ENCODE assay signal across 15 mouse cellular contexts in the genomic region with DNA sequence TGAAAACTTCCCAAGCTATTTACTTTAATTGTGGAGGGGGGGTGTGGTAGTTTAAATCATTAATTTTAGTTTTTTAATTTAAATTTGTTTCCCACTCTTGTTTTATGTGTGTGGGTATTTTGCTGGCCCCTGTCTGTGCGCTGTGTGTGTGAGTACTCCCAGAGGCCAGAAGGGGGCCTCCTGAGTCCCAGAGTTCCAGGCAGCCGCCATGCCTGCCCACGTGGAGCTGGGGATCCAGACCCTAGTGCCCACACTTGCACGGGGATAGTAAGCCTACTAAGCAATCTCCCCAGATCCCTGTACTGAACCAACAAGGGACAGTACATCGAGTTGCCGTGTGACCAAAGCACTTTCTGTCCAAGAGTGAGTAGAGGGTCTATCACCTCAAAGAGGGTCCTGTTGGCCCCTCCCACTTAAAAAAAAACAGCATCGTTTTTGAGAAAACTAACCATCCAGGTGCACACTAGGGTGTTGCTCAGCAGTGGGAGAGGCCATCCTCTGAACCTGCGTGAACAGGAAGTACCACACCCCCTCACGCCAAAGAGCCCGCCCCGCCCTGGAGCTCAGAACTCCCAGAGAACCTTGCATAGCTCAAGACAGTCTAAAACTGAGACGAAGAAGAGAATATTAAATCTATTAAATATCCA.
DNase-seq lines count a peak whose midpoint lies in the region; ATAC-seq and TF ChIP-seq lines count a peak whose summit lies in the region.
"Had no signal": no experiment of that assay in that cellular context is flagged by ENCODE, and none has a peak within 500 bp of the region (broad histone marks: within the 10 kb centered on the region; RNA-seq: fewer than 3 reads in every experiment).

No protein-coding gene starts in this region.

- no peak overlapping the region; the same call in 1 of the 2 replicates for H3K4me2 ChIP-seq in intestine, postnatal 0 days (replicated peaks; ENCODE audit: low read depth)
- no peak overlapping the region for H3K4me2 ChIP-seq in heart, embryonic 11.5 days
- H3K4me2 ChIP-seq: embryonic facial prominence, embryonic 13.5 days; forebrain, embryonic 13.5 days; hindbrain, embryonic 15.5 days; midbrain, embryonic 12.5 days; neural tube, embryonic 13.5 days had no signal

- 0 out of 2 replicates have a peak, but pooled peaks cover 1% of the 10 kb centered on the region for H3K4me1 ChIP-seq in intestine, postnatal 0 days (replicated peaks; ENCODE audit: control insufficient read depth, insufficient read depth, low read length)
- no peaks in the 10 kb centered on the region for H3K4me1 ChIP-seq in heart, embryonic 11.5 days (ENCODE audit: control insufficient read depth, insufficient read depth, low read length)

- H3K27me3 ChIP-seq in intestine, postnatal 0 days (replicated peaks; ENCODE audit: control insufficient read depth, insufficient read depth, low read length): no peaks in the 10 kb centered on the region
- no peaks in the 10 kb centered on the region for H3K27me3 ChIP-seq in heart, embryonic 11.5 days (ENCODE audit: control insufficient read depth, insufficient read depth, low read length)
- H3K27me3 ChIP-seq: embryonic facial prominence, embryonic 13.5 days; forebrain, embryonic 13.5 days; hindbrain, embryonic 15.5 days; neural tube, embryonic 13.5 days had no signal

- no peak for DNase-seq in gastrocnemius, adult 2 months
- no peak for DNase-seq in gastrocnemius, adult 8-10 months (ENCODE audit: low spot score in 2 of 2)
- peak; percentile 67 for DNase-seq in thymus, postnatal 14 days
- DNase-seq in thymus, postnatal 25 days: no peak
- no peak for DNase-seq in c-Kit-positive CD71-positive TER-119-positive erythroid progenitor cells, embryonic 14.5 days (ENCODE audit: low spot score)
- DNase-seq: cerebellum, adult 9-11 months; gastrocnemius, postnatal 25 days had no signal

- H3K9me3 ChIP-seq in intestine, postnatal 0 days (ENCODE audit: control insufficient read depth): no peaks in the 10 kb centered on the region
- no peaks in the 10 kb centered on the region for H3K9me3 ChIP-seq in heart, embryonic 11.5 days (replicated peaks; ENCODE audit: control insufficient read depth, low read length)
- H3K9me3 ChIP-seq: embryonic facial prominence, embryonic 13.5 days; forebrain, embryonic 13.5 days; hindbrain, embryonic 15.5 days; midbrain, embryonic 12.5 days; neural tube, embryonic 13.5 days had no signal

- intact Hi-C loops in gastrocnemius, adult 2 months (cut with DNase I): no loop called here

- ATAC-seq in intestine, postnatal 0 days: peak; percentile 78
- no peak for ATAC-seq in megakaryocyte-erythroid progenitor cell, adult 5-6 weeks (replicated peaks; ENCODE audit: low FRiP score, low TSS enrichment, poor library complexity, severe bottlenecking)
- ATAC-seq in heart, embryonic 11.5 days (replicated peaks; ENCODE audit: insufficient number of reproducible peaks, low FRiP score, low TSS enrichment): no peak

- no peak overlapping the region for H3K4me3 ChIP-seq in gastrocnemius, adult 2 months
- H3K4me3 ChIP-seq in intestine, postnatal 0 days (ENCODE audit: low read depth, low read length): no peak overlapping the region
- H3K4me3 ChIP-seq in heart, embryonic 11.5 days (ENCODE audit: low read depth, low read length): no peak overlapping the region
- H3K4me3 ChIP-seq: embryonic facial prominence, embryonic 13.5 days; forebrain, embryonic 13.5 days; hindbrain, embryonic 15.5 days; midbrain, embryonic 12.5 days; neural tube, embryonic 13.5 days had no signal

- H3K36me3 ChIP-seq in intestine, postnatal 0 days (ENCODE audit: control insufficient read depth, insufficient read depth): no peaks in the 10 kb centered on the region
- no peaks in the 10 kb centered on the region for H3K36me3 ChIP-seq in heart, embryonic 11.5 days (ENCODE audit: control insufficient read depth, insufficient read depth, low read length)
- H3K36me3 ChIP-seq: embryonic facial prominence, embryonic 13.5 days; hindbrain, embryonic 15.5 days; midbrain, embryonic 12.5 days; neural tube, embryonic 13.5 days had no signal

- no peak overlapping the region for H3K9ac ChIP-seq in intestine, postnatal 0 days (ENCODE audit: low read depth, low read length)
- no peak overlapping the region for H3K9ac ChIP-seq in heart, embryonic 11.5 days (ENCODE audit: low read depth, low read length)
- H3K9ac ChIP-seq: embryonic facial prominence, embryonic 13.5 days; forebrain, embryonic 13.5 days; hindbrain, embryonic 15.5 days; midbrain, embryonic 12.5 days; neural tube, embryonic 13.5 days had no signal

- H3K27ac ChIP-seq in gastrocnemius, adult 2 months: no peak overlapping the region
- 0 out of 2 replicates have a peak overlapping the region, but pooled peaks have one; percentile 11 for H3K27ac ChIP-seq in intestine, postnatal 0 days (ENCODE audit: low read depth, low read length)
- no peak overlapping the region for H3K27ac ChIP-seq in heart, embryonic 11.5 days (ENCODE audit: low read depth, low read length)
- H3K27ac ChIP-seq: forebrain, embryonic 13.5 days had no signal

- peak; percentile 1; the same call in 1 of the 2 replicates for TF ChIP-seq CTCF in gastrocnemius, adult 2 months (IDR thresholded peaks at IDR 0.05)
- peak; percentile 50 for TF ChIP-seq CTCF in intestine, postnatal 0 days (IDR thresholded peaks at IDR 0.05; ENCODE audit: low read depth)

- 62% methylated on average over 12 of the region's 12 CpGs for WGBS in intestine, postnatal 0 days
- 82% methylated on average over 12 of the region's 12 CpGs for WGBS in heart, embryonic 11.5 days (ENCODE audit: insufficient replicate concordance)
